In the genomic region with DNA sequence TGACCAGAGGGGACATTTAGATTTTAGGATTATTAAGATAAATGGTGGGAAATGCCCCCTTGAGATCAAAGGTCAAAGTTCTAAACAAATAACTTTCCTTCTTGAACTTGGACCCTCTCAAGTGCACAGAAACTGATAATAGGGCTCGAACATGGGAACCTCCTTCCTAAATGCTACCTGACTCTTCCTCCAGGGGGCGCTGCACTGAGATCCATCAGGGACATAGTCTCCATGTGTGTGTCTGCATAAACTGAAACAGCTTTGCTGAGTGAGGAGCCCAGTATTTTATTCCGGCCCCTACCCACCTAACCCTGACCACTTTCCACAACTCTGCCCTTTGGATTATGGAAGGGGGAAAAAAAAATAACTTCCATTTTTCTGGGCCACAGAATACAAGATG, we compare ENCODE assay signal across 8 mouse cellular contexts.
DNase-seq lines count a peak whose midpoint lies in the region; TF ChIP-seq lines count a peak whose summit lies in the region.

No protein-coding gene starts in this region.

- H3K27ac ChIP-seq in gastrocnemius, adult 2 months: no peak overlapping the region

- intact Hi-C loops in gastrocnemius, adult 2 months (cut with DNase I): loop anchor here (2.0 kb wide), 1 partner anchor 54 kb away; no protein-coding TSS in a partner anchor
- intact Hi-C loops in gastrocnemius, postnatal 36 days (cut with DNase I): loop anchor here (2.0 kb wide), 1 partner anchor 52 kb away; no protein-coding TSS in a partner anchor

- no peak overlapping the region for H3K4me3 ChIP-seq in gastrocnemius, adult 2 months

- peak; percentile 71 for TF ChIP-seq CTCF in gastrocnemius, adult 2 months (IDR thresholded peaks at IDR 0.05)

- DNase-seq in gastrocnemius, adult 2 months: peak; percentile 50
- no peak for DNase-seq in gastrocnemius, postnatal 36 days
- DNase-seq in right cerebral cortex, postnatal 14 days: peak; percentile 32
- DNase-seq in right cerebral cortex, postnatal 25 days: no peak
- DNase-seq in c-Kit-positive CD71-positive TER-119-negative erythroid progenitor cells, embryonic 14.5 days (ENCODE audit: low read depth): peak; percentile 20
- DNase-seq in splenic B cell, adult 2 months (ENCODE audit: low read depth, low spot score): peak; percentile 3
- no peak for DNase-seq in heart, adult 8-10 months (ENCODE audit: low spot score)
- no peak for DNase-seq in T-cell, adult 2 months (ENCODE audit: low spot score)

- no peaks in the 10 kb centered on the region for H3K36me3 ChIP-seq in splenic B cell, adult 2 months (ENCODE audit: control insufficient read depth, insufficient read depth, low read length, poor library complexity, severe bottlenecking)

- no peaks in the 10 kb centered on the region for H3K27me3 ChIP-seq in splenic B cell, adult 2 months (ENCODE audit: control insufficient read depth, insufficient read depth, low read length, poor library complexity, severe bottlenecking)

Comparison
In these comparisons a context has a peak if more than half of its experiments do, and no peak if none do; other contexts are left out.
1. DNase-seq: peak in gastrocnemius, adult 2 months (single experiment), right cerebral cortex, postnatal 14 days (single experiment), c-Kit-positive CD71-positive TER-119-negative erythroid progenitor cells, embryonic 14.5 days (single experiment) and splenic B cell, adult 2 months (single experiment); none in gastrocnemius, postnatal 36 days (0 of 2), right cerebral cortex, postnatal 25 days (single experiment), heart, adult 8-10 months (single experiment) and T-cell, adult 2 months (single experiment).